Mouse (Mus musculus): ENCODE results near the gene Aox4.

DNA sequence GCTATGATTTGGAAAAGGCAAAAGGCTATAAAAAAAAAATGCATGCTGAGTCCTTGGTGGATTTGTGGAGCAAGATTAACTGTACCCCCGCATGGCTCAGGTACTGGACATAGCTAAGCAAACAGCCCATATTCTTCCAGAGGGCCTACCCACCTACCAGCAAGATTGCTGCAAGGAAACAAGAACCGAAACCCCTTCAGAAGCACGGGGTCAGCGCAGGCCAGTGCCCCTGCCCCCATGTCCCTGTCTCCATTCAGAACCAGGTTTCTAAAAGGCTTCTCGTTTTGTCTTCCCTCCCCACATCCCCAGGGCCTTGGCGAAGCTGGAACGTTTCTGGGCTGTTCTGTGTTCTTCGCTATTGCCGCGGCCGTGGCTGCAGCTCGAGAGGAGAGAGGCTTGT, 15.9 kb upstream of the Aox4 start:
- no peak for TF ChIP-seq CTCF (IDR thresholded peaks at IDR 0.05)
- no peak for TF ChIP-seq EP300 (IDR thresholded peaks at IDR 0.05)

Data from lung, postnatal 0 days (tissue).